Mouse (Mus musculus) c-Kit-positive CD71-positive TER-119-positive erythroid progenitor cells, embryonic 14.5 days (primary cell): ENCODE data around the gene Cckbr.

Experiments used
- DNase-seq: peaks from one replicate; pipeline ENCODE4 v3.0.0-alpha.2; 2013; ENCODE audit warnings: low spot score

The Cckbr gene

DNA sequence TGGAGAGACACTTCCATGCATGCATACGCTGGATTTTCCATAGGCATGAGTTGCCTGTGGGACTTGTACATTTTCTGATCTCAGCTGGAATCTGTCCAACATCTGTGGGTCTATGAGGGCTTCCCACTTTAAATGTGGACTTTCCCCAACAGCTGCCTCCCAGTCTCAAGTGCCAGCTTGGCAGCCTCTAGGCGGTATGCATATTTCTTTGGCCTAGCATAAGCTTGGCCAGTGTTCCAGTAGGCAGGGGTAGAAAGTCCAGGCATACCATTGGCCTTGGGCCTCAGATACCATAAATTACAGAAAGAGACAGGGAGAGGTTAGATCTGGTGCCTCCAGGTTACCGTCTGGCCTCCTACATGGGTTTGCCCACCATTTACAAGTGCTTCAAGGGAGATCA lies 72.3 kb downstream of the Cckbr start:
- no peak for DNase-seq

GRCm38 (mm10) chr7:105498854-105499492 lies 73.4 kb downstream of the Cckbr start:
- DNase-seq, result no peak

DNA sequence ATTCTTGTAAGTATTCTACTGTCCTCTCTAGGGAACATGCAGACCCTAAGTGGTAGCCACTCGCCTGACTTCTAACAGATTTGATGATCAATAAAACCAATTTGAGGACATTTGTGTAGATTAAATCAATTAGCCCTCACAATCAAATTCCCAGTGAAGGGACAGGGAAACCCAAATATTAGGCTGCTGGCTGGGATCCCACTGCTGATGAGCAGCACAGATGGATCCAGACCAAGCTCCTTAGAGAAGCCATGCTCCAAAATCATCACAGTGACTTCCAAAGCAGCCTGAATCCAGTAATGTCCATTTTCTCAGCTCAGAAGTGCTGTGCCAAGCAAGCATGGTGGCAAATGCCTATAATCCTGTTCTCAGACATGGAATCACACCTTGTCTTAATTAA lies 74.1 kb downstream of the Cckbr start:
- DNase-seq, result no peak

- DNase-seq, result no peak
Observed at GRCm38 (mm10) chr7:105501984-105502383, 76.5 kb downstream of the Cckbr start.

- DNase-seq, result no peak
Observed at GRCm38 (mm10) chr7:105507257-105507656, 81.7 kb downstream of the Cckbr start.

DNA sequence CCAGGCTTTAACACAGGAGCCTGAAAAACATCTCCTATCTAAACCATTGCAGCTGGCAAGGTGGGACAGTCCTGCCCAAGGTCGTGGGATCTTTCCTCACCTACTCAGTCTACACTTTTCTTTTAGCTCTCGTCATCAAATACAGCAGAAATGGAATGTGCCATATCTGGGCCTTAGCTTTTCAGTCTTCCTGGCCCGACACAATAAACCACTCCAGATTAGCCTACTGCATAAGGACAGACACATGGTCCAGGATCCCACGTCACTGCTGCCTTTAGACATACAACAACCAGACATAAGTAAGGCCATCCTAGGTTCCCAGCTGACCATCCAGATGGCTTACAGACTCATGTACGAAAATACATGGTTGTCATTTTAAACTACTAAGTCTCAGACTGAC lies 84.6 kb downstream of the Cckbr start:
- DNase-seq, result no peak

- DNase-seq, result no peak
Observed at GRCm38 (mm10) chr7:105513845-105514291, 88.3 kb downstream of the Cckbr start.

GRCm38 (mm10) chr7:105514561-105514960 lies 89.0 kb downstream of the Cckbr start:
- no peak for DNase-seq

GRCm38 (mm10) chr7:105515178-105515577 lies 89.6 kb downstream of the Cckbr start:
- peak; percentile 31 for DNase-seq

DNA sequence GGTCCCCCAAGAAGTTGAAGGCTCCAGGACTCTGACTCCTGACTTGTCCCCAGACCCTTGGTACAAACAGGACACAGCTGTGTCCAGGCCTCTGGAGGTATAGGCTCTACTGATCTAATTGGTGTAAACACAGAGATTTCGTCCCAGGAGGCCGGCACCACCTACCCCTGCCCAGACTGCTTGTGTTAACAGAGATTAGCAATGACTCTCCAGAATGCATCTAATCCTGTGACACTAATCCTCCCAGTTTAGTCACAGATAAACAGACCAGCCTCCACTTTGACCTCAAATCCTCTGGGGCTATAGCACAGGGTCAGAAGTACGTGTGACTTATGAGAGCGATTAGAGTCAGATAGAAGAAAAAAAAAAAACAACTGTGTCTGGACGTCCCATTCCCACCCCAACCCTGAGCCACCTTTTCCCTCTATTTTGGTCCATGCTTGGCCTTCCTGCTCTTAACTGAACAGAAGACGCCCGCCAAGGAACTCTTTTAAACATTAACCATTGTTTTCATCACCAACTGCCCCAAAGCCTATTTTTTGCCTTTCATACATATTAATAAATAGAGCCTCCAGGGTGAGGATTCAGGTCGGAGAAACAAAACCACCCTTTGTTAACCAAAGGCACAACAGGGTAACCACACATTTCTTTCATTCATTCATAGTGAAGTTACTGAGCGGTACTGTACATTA lies 91.3 kb downstream of the Cckbr start:
- no peak for DNase-seq

DNA sequence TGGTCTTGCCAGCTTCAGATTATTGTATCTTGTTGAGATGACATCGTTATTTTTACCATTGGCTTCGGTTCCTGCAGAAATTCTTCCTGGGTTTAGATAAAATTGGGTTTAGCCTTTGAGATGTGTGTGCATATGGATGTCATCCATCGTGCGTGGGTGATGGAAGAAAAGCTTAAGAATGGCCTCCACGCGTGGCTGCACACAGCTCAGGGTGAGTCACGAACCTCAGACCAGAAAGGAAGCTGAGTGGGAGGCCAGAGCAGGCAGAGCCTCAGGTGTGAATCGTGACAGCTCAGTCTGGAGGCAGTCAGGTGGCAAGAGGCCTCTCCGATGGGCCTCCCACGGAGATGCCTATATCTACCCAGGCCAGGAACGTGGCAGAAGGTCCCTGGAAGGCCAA lies 93.8 kb downstream of the Cckbr start:
- DNase-seq, result no peak

DNA sequence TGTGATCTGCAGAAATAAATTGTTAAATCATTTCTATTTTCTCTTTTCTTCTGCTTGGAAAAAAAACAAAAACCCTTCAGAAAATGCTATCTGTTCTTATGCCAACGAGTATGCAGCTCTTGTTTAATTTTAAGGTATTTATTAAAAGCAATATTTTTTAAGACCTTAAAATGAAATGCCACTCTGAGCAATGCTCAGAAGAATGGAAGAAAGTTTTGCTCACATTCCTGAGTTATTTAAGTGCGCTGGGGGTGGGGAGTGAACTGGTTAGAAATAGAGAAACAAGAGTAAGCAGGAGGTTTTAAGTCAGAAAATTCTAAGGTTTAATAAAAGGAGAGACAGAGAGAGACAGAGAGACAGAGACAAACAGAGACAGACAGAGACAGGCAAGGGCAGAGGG lies 94.2 kb downstream of the Cckbr start:
- DNase-seq, result no peak

GRCm38 (mm10) chr7:105520201-105520600 lies 94.7 kb downstream of the Cckbr start:
- no peak for DNase-seq
